Comparison of ENCODE assay signal across 8 mouse cellular contexts in genomic region chr4:87788691-87789090, GRCm38 (mm10).
DNase-seq lines count a peak whose midpoint lies in the region; ATAC-seq and TF ChIP-seq lines count a peak whose summit lies in the region.

No protein-coding gene starts in this region.

- 74% methylated on average over 8 of the region's 8 CpGs for WGBS in hindbrain, postnatal 0 days
- WGBS in hindbrain, embryonic 12.5 days: 71% methylated on average over 8 of the region's 8 CpGs

- no peak overlapping the region for H3K4me2 ChIP-seq in hindbrain, postnatal 0 days (ENCODE audit: low read depth, low read length)
- no peak overlapping the region for H3K4me2 ChIP-seq in hindbrain, embryonic 12.5 days (replicated peaks)

- no peak overlapping the region for H3K27ac ChIP-seq in hindbrain, postnatal 0 days
- H3K27ac ChIP-seq in hindbrain, embryonic 12.5 days: no peak overlapping the region

- DNase-seq in hindbrain, postnatal 0 days (ENCODE audit: low spot score): peak; percentile 77
- peak; percentile 65 for DNase-seq in A20 (ENCODE audit: low read depth, low spot score)
- peak; percentile 37 for DNase-seq in T-cell, adult 2 months (ENCODE audit: low spot score)
- peak; percentile 54 to 74 for DNase-seq in cerebellum, postnatal 25 days
- peak; percentile 53 for DNase-seq in kidney, adult 9 months
- DNase-seq in lung, postnatal 14 days: peak; percentile 74
- peak; percentile 69 for DNase-seq in thymus, postnatal 14 days

- peaks cover 6% of the 10 kb centered on the region; the same call in 1 of the 2 replicates for H3K36me3 ChIP-seq in hindbrain, postnatal 0 days (ENCODE audit: insufficient read depth, low read length)
- H3K36me3 ChIP-seq in hindbrain, embryonic 12.5 days: peaks cover 29% of the 10 kb centered on the region

- no peaks in the 10 kb centered on the region for H3K27me3 ChIP-seq in hindbrain, postnatal 0 days (ENCODE audit: insufficient read depth, low read length)
- no peaks in the 10 kb centered on the region for H3K27me3 ChIP-seq in hindbrain, embryonic 12.5 days

- H3K4me3 ChIP-seq in hindbrain, postnatal 0 days (ENCODE audit: low read length): no peak overlapping the region
- no peak overlapping the region for H3K4me3 ChIP-seq in hindbrain, embryonic 12.5 days

- TF ChIP-seq CTCF in hindbrain, postnatal 0 days (IDR thresholded peaks at IDR 0.05; ENCODE audit: low read depth): peak; percentile 78

- H3K9me3 ChIP-seq in hindbrain, postnatal 0 days (ENCODE audit: low read length): no peaks in the 10 kb centered on the region
- H3K9me3 ChIP-seq in hindbrain, embryonic 12.5 days (replicated peaks): no peaks in the 10 kb centered on the region

- no peak overlapping the region for H3K9ac ChIP-seq in hindbrain, postnatal 0 days (replicated peaks; ENCODE audit: low read length)
- H3K9ac ChIP-seq in hindbrain, embryonic 12.5 days: no peak overlapping the region

- H3K4me1 ChIP-seq in hindbrain, postnatal 0 days (ENCODE audit: insufficient read depth, low read length): 0 out of 2 replicates have a peak, but pooled peaks cover 4% of the 10 kb centered on the region
- peaks cover 10% of the 10 kb centered on the region for H3K4me1 ChIP-seq in hindbrain, embryonic 12.5 days

- 0 out of 2 replicates have a peak, but pooled peaks have one; percentile 43 for ATAC-seq in hindbrain, postnatal 0 days
- no peak for ATAC-seq in hindbrain, embryonic 12.5 days (ENCODE audit: low FRiP score)
